Mouse (Mus musculus) liver (tissue): ENCODE data around the gene Irgm2.

Experiments
- DNase-seq: peaks from one replicate; pipeline ENCODE4 v3.0.0-alpha.2; 2020; ENCODE audit warnings: mixed read lengths

The Irgm2 gene

GRCm38 (mm10) chr11:58263516-58263915 lies 64.1 kb downstream of the Irgm2 start:
- DNase-seq: no peak

GRCm38 (mm10) chr11:58264546-58264945 lies 65.1 kb downstream of the Irgm2 start:
- DNase-seq: no peak

GRCm38 (mm10) chr11:58268285-58268684 lies 68.9 kb downstream of the Irgm2 start:
- DNase-seq: no peak
